Mouse (Mus musculus): Measurements from ENCODE around the gene Magi3.

GRCm38 (mm10) chr3:104247057-104247456, 26.9 kb upstream of the Magi3 start:
- TF ChIP-seq CTCF (IDR thresholded peaks at IDR 0.05; ENCODE audit: control insufficient read depth, insufficient read depth, insufficient read length) = no peak
- no peak for TF ChIP-seq FOSL1 (IDR thresholded peaks at IDR 0.05; ENCODE audit: insufficient read depth, low read length, poor library complexity, severe bottlenecking)
- TF ChIP-seq MYOD1 (IDR thresholded peaks at IDR 0.05; ENCODE audit: control insufficient read depth, insufficient read length, low read depth) = no peak
